Mouse (Mus musculus) bone marrow, adult 2 months (tissue): Measurements from ENCODE around the gene Mllt6.

ENCODE experiments used
- CTCF ChIP-seq: fragments of 200-500 bp; IDR thresholded peaks from 2 replicates; pipeline ENCODE4 v1.5.1; 2011; ENCODE audit warnings: low read length, control low read depth; ENCODE audit not compliant: control insufficient read depth, insufficient read depth
- POLR2A ChIP-seq: fragments of 200-500 bp; IDR thresholded peaks from 2 replicates; pipeline ENCODE4 v1.6.1; 2011; ENCODE audit warnings: low read depth, mild to moderate bottlenecking, control low read depth, low read length, borderline replicate concordance; ENCODE audit not compliant: control insufficient read depth

GRCm38 (mm10) chr11:97662893-97663527, at the start of gene Mllt6:
- TF ChIP-seq CTCF (no peak), POLR2A (no peak)
